Mouse (Mus musculus): ENCODE data around the gene Prss41. TPM values are rescaled to one million over a fixed set of nuclear protein-coding genes. Genes with fewer than 3 reads are reported as not detected.

The Prss41 gene
- total RNA-seq, 2 experiments from 2014 or later: 0.37 TPM; not detected in 1

DNA sequence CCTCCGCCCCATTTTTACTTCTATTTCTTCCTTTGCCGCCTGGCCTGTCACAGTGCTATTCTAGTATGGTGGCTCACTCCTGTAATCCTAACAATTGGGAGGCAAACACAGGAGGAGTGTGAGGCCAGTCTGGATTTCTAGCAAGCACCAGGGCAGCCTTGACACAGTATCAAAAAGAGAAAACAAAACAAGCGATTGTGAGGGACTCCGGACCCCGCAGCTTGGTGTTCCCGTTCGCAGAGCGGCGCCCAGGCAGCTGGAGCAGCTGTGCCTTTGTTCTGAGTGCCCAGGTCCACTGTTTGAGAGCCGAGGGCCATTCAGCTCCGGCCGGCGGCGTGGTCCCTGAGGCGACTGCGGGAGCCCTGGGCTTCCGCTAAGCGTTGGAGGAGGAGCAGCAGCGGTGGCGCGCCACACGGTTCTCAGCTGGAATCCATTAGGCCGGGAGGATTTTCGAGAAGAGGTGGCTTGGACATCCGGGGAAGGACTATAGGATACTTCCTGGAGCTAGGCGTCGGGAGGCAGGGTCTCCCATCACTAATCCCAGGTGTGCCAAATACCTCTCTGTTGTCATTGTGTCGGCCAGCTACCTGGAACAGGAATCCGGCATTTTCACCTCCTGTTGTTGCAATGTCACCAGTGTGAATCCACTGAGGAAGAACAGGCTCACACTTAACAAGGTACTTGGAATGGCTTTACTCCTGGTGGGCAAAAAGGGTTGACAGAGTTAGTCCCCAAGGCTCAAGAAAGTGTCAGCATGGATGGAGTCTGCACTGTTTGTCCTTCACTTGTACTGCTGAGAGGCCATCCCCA, 53.5 kb downstream of the Prss41 start, which contains the start of gene Srrm2:
Gene Srrm2, plus strand, starts transcription at position 264 of the 810 bp plus-strand sequence.
- DNase-seq: peak; percentile 43 to 45
- intact Hi-C loops (cut with DNase I): no loop called here

DNA sequence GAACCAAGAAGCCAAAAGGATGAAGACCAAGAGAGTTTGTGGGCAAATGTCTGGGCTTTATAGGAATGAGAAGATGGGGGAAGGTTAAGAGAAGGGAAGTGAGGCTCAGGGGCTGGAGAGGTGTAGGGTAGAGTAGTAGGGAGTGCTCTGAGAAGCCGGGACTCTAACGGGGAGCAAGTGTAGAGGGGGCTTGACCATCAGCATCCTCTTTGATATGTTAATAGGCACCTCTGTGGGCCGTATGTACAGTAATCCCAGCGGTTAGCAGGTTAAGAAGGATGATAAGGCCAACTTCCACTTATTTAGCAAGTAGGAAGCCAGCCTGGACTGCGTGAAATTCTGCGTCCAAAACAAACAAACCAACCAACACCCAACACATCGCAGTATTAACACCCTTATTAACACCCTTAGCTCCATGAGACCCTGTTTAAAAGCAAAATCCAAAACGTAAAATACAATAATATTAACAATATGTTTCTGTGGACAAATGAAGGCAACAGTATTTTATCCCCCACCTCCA, 54.2 kb downstream of the Prss41 start:
- DNase-seq: no peak
- intact Hi-C loops (cut with DNase I): no loop called here

DNA sequence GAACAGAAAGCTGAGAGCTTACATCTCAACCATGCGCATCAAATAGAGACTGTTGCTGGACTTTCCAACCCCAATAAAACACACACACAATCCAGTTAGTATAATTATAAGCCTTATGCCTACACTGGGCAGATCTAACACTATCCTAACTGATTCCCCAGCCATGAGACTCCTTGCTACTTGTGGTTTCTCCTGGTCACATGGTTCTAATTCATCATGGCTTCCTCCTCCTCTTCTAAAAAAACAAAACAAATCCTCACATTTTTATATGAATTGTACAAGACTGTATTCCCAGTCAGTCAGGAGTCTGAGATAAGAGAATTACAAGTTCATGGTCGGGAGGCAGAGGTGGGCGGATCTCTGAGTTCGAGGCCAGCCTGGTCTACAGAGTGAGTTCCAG, 55.0 kb downstream of the Prss41 start:
- no peak for DNase-seq
- intact Hi-C loops (cut with DNase I): no loop called here

Small RNA genes lying within 50 kb of the gene (microRNA-seq; reads per million reads assigned to microRNA genes)
- 0.74 to 2.5 reads per million in 2 experiments for gene Mir5125

Other genes starting within 250 kb of the Prss41 start
- gene Zfp13, start 244.7 kb downstream of the Prss41 start, total RNA-seq (2021): 1 to 10 TPM; 1.5 to 1.8 TPM
- gene Zscan10, start 243.3 kb downstream of the Prss41 start, total RNA-seq (2021): not detected
- gene Mmp25, start 198.9 kb downstream of the Prss41 start, total RNA-seq (2021): not detected
- not detected for gene Bicdl2, start 183.7 kb downstream of the Prss41 start, total RNA-seq (2021)
- gene Hcfc1r1, start 170.6 kb downstream of the Prss41 start, total RNA-seq (2021): 100 to 1,000 TPM; 125 TPM
- 1 to 10 TPM; 7.6 to 9.2 TPM for gene Thoc6, start 170.3 kb downstream of the Prss41 start, total RNA-seq (2021)
- 10 to 100 TPM; 38.1 to 49.0 TPM for gene Tnfrsf12a, start 166.7 kb downstream of the Prss41 start, total RNA-seq (2021)
- not detected for gene Cldn6, start 164.9 kb downstream of the Prss41 start, total RNA-seq (2021)
- not detected for gene Cldn9, start 160.1 kb downstream of the Prss41 start, total RNA-seq (2021)
- not detected for gene 1520401A03Rik, start 121.4 kb downstream of the Prss41 start, total RNA-seq (2021)
- gene Pkmyt1, start 117.8 kb downstream of the Prss41 start, total RNA-seq (2021): under 1 TPM; 0.52 to 0.64 TPM
- 1 to 10 TPM; 3.6 to 4.0 TPM for gene Paqr4, start 103.3 kb downstream of the Prss41 start, total RNA-seq (2021)
- not detected for gene Kremen2, start 98.3 kb downstream of the Prss41 start, total RNA-seq (2021)
- 10 to 100 TPM; 34.3 to 38.0 TPM for gene Flywch1, start 72.6 kb downstream of the Prss41 start, total RNA-seq (2021)
- under 1 TPM in 1 of 2 experiments, not detected in 1; 0.46 TPM for gene Flywch2, start 58.1 kb downstream of the Prss41 start, total RNA-seq (2021)
- 100 to 1,000 TPM; 153 to 189 TPM for gene Srrm2, start 53.6 kb downstream of the Prss41 start, total RNA-seq (2021)
- gene Elob, start 15.0 kb downstream of the Prss41 start, total RNA-seq (2021): 100 to 1,000 TPM; 270 to 297 TPM
- gene Prss33, start 8.1 kb downstream of the Prss41 start, total RNA-seq (2021): not detected
- not detected for gene Prss32, start 317 bp downstream of the Prss41 start, total RNA-seq (2021)
- gene Prss21, start 23.9 kb upstream of the Prss41 start, total RNA-seq (2021): not detected
- not detected for gene Dcpp1, start 36.7 kb upstream of the Prss41 start, total RNA-seq (2021)
- gene Dcpp2, start 36.7 kb upstream of the Prss41 start, total RNA-seq (2021): not detected
- gene Dcpp3, start 73.3 kb upstream of the Prss41 start, total RNA-seq (2021): not detected
- not detected for gene Sbp, start 97.5 kb upstream of the Prss41 start, total RNA-seq (2021)
- gene Sbpl, start 111.1 kb upstream of the Prss41 start, total RNA-seq (2021): not detected
- not detected for gene Prss30, start 136.4 kb upstream of the Prss41 start, total RNA-seq (2021)
- not detected for gene Prss22, start 153.9 kb upstream of the Prss41 start, total RNA-seq (2021)
- gene Prss27, start 194.0 kb upstream of the Prss41 start, total RNA-seq (2021): not detected
- gene Kctd5, start 229.3 kb upstream of the Prss41 start, total RNA-seq (2021): 1 to 10 TPM; 7.6 to 8.8 TPM